Mouse (Mus musculus): ENCODE data around the gene Pitpnb.

The Pitpnb gene

DNA sequence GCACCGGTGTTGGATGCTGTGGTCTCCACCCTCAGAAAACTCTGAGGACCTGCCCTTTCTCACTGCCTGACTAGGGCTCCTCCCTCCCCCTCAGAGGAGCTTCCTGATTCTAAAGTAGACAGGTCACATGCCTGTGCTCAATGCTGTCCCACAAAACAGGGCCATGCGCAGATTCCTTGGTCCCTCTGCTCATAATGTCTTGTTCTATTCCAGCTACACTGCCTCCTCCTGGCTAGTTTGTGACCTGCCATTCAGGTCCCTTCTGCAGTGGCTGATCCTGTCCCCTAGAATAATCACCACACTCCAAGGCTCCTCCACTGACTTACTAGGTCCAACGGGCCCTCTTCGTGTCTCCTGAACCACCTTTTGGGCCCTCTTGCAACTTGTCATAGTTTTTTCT lies 65.6 kb downstream of the Pitpnb start:
- no peak for DNase-seq (ENCODE audit: low read depth)

DNA sequence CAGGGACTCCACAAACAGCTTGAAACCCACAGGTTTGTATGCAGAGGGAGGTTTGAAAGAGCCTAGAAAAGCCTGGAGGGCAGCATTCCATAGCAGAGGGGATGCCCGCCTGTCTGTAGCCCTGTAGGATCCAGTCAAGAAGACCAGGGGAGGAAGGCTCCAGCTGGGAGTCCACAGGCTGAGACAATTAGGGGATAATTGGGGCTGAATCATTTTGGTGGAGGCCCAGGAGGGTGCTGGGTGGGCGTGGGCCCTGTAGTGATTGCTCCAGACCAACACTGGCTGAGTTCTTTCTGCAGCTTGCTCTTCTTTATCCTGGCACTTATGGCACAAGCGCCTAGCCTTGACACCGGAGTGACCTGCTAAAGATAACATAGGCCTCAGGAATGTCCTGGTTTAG lies 67.9 kb downstream of the Pitpnb start:
- no peak for DNase-seq (ENCODE audit: low read depth)

GRCm38 (mm10) chr5:111399271-111399670 lies 68.7 kb downstream of the Pitpnb start:
- no peak for DNase-seq (ENCODE audit: low read depth)

DNA sequence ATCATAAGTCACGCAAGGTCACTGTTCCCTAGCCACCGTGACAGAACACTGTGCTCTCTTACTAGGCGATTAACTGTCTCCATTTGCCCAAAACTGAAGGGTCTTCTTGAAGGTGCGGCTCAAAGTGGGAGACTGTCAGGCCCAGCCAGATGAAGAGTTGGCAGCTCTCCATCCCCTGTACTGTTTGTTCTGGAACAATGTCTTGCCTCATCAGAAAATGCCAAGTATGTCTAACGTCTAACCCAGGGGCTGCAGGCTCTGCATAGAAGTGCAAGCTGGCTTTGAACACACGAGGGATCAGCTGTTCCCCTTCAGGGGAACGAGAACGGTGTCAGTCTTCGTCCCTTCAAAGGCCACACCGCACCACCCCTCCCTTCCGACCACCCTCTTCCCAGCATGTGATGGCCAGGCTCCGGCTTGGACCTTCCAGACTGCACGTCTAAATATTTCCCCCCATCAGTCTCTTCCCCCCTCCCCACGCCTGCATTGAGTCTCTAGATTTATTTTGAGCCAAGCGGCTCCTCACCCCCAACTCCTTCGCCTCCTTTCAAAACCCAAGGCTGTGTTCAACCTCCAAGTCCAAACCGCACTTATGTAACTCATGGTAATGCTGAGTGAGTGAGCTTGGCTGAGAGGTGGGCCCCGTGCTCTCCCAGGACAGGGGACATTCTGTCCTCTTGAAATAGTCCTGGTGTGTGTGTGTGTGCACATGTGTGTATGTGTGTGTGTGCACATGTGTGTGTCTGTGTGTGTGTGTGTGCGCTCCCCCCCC lies 71.5 kb downstream of the Pitpnb start:
- DNase-seq (ENCODE audit: low read depth) = no peak

DNA sequence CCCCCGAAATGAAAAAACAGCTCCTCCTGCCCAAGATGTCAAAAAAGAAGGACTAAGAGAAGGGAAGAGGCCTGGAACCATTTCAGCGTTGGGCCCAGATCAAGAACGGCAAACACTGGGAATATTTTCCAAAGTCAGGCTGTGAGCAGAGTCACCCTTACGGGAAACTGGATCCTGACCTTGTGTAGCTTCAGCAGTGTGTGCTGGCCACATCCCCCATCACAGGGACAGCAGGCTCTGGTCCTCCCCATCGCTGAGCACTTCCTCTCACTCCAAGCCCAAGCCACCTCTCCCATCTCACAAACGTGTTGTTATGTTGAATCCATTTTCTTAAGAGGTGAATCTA lies 72.1 kb downstream of the Pitpnb start:
- no peak for DNase-seq (ENCODE audit: low read depth)

DNA sequence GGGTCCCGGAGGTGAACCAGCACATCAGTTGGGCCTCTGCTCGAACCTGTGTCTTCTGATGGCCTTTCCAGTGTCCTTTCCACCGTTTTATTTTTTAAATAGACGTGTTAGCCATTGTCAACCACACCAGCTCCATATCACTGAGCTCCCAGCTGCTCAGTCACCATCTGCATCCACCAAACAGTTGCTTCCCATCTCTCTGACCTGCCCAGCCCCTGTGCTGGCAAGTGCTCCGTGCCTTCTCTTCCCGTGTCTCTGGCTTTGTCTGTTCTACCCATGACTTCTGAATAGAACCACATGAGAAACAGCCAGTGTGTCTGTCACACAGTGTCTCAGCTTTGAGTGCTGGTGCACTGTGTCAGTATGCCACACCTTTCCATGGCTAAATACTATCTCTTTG lies 74.2 kb downstream of the Pitpnb start:
- DNase-seq (ENCODE audit: low read depth) = no peak

DNA sequence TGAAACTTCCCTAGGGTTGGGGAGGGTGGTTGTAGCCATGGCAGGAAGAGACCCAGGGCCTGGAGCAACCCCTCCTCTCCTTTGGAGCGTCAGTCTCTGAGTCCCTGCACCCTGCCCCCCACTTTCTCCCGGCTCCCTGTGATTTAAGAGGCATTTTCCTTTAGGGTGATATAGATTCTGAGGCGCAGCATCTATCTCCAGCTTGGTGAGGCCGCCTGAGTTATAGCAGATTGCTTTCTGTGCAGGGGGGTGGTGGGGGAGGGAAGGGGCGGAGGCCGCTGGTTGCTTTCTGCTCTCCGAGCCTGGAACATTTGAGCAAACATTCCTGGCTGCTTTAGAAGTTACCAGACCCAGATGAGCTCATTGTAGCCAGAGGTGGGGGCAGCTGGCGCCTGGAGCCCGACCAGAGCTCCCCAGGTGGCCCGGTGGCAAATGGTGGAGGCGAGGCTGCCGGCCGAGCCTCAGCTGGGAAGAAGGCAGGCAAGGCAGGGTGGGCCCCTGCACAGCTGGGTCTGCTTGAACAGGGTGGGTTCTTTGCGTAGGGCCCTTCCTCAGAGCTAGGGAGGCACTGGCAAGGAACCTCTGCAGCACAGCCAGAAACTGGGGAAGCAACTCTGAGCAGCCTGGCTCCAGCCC lies 78.0 kb downstream of the Pitpnb start:
- no peak for DNase-seq (ENCODE audit: low read depth)

- peak; percentile 54 for DNase-seq (ENCODE audit: low read depth)
Measured at GRCm38 (mm10) chr5:111409412-111410044, 79.0 kb downstream of the Pitpnb start.

DNA sequence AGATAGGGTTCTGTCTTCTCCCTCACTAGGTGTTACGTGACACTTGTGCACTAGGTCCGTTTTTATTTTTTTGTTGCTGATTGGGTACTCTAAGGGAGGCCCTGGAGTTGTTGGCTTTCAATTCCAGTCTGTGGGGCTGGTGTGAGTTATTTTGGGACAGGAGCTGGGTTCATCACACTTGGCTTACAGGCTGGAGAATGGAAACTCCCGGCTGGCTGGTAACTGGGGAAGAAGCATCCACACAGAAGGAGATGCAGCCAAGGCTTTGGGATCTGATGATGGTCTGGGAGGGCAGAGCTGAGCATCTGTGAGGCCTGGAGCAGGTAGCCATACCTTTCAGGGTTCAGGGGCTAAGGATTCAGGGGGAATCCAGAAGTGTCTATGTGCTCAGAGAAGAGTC lies 80.1 kb downstream of the Pitpnb start:
- DNase-seq (ENCODE audit: low read depth) = no peak

DNA sequence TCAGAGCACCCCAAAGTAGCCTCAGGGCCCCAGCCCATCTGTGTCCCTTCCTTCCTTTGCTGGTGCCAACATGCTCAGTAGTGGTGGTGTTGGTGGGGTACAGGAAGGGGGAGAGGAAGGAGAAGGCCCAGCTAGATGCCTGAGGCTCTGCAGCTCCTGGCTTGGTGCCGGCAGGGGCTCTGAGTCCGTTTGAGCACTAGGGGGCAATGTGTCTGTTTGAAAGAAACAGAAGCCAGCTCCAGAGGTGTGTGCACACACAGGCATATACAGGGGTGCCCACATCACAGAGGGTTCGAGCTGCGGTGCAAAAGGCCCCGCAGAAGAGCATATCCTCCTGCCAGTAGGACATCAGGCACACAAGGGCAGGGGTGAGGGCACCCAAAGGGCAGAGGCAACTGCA lies 83.6 kb downstream of the Pitpnb start:
- DNase-seq (ENCODE audit: low read depth) = peak; percentile 91

DNA sequence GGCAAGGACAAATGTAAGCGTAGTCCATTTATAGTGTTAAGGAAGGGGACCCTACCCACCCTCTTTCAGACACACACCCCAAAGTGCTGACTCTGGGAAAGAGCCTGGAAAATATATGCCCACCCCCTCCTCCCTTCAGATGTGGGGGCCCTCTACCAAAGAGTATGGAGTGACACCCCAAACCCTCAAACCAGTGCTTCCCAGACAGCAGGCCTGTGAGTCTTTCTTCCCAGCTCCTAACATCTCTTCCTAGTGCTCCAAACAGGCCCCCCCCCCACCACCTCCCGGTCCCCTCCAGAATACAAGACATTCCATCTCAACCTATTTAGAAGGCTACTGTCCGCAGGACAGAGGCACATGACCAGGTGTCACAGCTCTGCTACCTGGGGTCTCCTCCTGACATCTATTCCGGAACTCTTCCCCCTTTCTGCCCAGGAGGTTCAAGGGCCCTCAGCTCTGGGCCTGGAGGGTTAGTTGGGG lies 84.2 kb downstream of the Pitpnb start:
- DNase-seq (ENCODE audit: low read depth) = no peak

GRCm38 (mm10) chr5:111415575-111415974 lies 85.0 kb downstream of the Pitpnb start:
- DNase-seq (ENCODE audit: low read depth) = no peak

GRCm38 (mm10) chr5:111416048-111416447 lies 85.5 kb downstream of the Pitpnb start:
- no peak for DNase-seq (ENCODE audit: low read depth)

GRCm38 (mm10) chr5:111416591-111417374 lies 86.2 kb downstream of the Pitpnb start, which contains the start of gene Mn1:
Mn1 (plus strand) TSS chr5:111417362.
- no peak for DNase-seq (ENCODE audit: low read depth)

DNA sequence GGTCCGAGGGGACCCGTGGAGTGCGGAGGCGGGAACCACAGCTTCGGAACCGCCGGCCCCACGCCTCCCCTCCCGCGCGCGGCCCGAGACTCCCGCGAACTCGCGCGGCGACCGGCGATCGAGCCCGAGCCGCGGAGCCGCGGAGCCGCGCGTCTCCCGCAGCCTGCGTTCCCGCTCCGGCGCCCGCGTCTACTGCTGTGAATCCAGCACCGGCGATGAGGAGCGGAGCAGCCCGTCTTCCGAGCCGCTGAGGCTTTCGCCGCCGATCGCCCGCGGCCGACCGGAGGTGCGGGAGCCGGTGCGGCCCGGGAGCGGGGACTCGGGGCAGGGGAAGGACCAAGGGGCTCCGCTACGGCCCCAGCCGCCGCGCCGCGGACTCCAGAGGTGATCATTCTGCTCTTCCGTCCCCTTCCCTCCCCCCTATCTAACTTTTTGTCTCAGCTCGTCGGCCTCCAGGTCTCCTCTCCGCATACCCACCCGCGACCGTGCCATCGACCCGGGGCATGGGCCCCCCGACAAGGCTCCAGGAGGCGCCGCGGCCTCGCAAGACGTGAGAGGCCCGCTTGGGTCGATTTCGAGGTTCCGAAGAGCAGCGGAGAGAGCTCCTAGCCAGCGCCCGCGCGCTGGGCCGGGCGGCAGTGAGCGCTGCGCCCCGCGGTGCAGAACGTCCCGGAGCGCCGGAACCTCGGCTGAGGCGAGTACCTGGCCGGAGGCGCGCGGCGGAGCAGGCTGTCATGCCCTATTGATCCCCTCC lies 87.0 kb downstream of the Pitpnb start:
- DNase-seq (ENCODE audit: low read depth) = no peak

DNA sequence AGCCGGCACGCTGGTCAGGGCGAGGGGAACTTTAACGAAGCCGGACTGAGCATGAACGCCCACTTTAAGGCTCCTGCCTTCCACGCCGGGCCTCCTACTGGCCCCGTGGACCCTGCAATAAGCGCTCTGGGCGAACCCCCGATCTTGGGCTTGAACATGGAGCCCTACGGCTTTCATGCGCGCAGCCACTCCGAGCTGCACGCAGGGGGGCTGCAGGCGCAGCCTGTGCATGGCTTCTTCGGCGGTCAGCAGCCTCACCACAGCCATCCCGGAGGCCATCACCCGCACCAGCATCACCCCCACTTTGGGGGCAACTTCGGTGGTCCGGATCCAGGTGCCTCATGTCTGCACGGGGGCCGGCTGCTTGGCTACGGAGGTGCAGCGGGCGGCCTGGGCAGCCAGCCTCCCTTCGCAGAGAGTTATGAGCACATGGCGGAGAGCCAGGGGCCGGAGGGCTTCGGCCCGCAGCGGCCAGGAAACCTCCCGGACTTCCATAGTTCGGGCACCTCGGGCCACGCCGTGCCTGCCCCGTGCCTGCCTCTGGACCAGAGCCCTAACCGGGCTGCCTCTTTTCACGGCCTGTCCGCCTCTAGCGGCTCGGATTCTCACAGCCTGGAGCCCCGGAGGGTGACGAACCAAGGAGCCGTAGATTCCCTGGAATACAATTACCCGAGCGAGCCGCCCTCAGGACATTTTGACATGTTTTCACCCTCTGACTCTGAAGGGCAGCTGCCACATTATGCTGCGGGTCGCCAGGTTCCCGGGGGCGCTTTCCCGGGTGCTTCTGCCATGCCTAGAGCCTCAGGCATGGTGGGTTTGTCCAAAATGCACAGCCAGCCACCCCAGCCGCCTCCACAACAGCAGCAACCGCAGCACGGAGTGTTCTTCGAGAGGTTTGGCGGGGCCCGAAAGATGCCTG lies 87.9 kb downstream of the Pitpnb start:
- no peak for DNase-seq (ENCODE audit: low read depth)

DNA sequence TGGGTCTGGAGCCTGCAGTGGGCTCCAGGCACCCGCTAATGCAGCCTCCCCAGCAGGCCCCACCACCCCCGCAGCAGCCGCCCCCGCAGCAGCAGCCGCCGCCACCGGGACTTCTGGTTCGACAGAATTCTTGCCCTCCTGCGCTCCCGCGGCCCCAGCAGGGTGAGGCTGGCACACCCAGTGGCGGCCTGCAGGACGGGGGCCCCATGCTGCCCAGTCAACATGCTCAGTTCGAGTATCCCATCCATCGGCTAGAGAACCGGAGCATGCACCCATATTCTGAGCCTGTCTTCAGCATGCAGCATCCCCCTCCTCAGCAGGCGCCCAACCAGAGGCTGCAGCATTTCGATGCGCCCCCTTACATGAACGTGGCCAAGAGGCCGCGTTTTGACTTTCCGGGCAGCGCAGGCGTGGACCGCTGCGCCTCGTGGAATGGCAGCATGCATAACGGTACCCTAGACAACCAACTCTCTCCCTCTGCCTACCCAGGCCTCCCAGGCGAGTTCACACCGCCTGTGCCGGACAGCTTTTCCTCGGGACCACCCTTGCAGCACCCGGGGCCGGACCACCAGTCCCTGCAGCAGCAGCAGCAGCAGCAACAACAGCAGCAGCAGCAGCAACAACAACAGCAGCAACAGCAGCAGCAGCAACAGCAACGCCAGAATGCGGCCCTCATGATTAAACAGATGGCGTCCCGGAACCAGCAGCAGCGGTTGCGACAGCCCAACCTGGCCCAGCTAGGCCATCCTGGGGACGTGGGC lies 88.7 kb downstream of the Pitpnb start:
- DNase-seq (ENCODE audit: low read depth) = no peak

DNA sequence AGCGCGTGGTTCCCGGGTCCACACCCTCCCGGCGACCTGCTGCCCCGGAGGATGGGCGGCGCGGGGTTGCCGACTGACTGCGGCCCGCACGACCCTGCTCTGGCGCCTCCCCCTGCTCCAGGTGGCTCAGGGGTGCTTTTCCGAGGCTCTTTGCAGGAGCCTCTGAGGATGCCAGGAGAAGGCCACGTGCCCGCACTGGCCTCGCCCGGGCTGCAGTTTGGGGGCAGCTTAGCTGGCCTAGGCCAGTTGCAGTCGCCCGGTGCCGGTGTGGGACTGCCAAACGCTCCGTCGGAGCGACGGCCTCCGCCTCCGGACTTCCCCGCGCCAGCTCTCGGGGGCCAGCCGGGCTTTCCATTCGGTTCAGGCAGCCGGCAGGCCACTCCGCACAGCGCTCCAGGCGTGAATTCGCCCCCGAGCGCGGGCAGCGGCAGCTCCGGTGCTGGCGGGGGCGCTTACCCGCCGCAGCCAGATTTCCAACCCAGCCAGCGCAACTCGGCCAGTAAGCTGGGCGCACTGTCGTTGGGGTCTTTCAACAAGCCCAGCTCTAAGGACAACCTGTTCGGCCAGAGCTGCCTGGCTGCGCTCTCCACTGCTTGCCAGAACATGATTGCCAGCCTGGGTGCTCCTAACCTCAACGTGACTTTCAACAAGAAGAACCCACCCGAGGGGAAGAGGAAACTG lies 89.6 kb downstream of the Pitpnb start:
- no peak for DNase-seq (ENCODE audit: low read depth)

DNA sequence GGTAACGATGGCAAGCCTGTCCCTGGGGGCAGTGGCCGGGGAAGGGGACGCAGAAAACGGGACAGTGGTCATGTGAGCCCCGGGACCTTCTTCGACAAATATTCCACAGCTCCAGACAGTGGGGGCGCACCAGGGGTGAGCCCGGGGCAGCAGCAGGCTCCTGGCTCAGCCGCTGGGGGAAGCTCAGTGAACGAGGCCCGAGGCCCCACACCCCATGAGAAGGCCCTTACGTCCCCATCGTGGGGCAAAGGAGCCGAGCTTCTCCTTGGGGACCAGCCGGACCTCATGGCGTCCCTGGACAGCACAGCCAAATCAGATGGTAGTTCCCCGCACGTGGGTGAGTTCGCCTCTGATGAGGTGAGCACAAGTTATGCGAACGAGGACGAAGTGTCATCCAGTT lies 90.3 kb downstream of the Pitpnb start:
- no peak for DNase-seq (ENCODE audit: low read depth)
